ENCODE assay signal across 1 mouse cellular context in the genomic region with DNA sequence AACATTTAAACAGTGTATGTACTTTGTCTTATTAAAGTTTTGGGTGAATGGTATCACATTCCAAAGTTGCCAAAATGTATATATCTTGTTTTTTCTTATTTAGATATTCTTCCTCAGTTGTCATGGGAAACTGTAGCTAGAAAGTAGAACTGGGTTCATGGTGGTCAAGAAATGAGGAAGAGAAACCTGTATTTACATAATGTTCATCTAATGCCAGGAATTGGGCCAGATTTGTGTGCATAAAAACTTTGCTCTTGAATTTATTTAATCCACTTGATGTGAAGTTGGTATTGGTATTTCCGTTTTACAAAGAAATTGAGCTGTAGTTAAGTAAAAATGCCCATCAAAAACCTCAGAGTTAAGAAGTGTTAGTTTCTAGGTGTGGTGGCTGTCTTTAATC.
TF ChIP-seq lines count a peak whose summit lies in the region.

No protein-coding gene starts in this region.

TF ChIP-seq in MEL, 35 proteins besides CTCF, POLR2A, EP300 and RAD21:
- TF ChIP-seq JUND (IDR thresholded peaks at IDR 0.05; ENCODE audit: low read depth, low read length) (no peak), GABPA (IDR thresholded peaks at IDR 0.05; ENCODE audit: low read depth, low read length) (no peak), MAX (IDR thresholded peaks at IDR 0.05; ENCODE audit: low read length) (no peak), SMC3 (IDR thresholded peaks at IDR 0.05; ENCODE audit: low read depth, low read length) (no peak), TBP (IDR thresholded peaks at IDR 0.05; ENCODE audit: low read depth, low read length) (no peak), ZKSCAN1 (IDR thresholded peaks at IDR 0.05; ENCODE audit: low read depth, low read length) (no peak), USF1 (IDR thresholded peaks at IDR 0.05; ENCODE audit: low read depth, low read length) (no peak), MEF2A (IDR thresholded peaks at IDR 0.05; ENCODE audit: extremely low read depth, insufficient replicate concordance, low read depth, low read length, poor library complexity, severe bottlenecking) (no peak), BHLHE40 (IDR thresholded peaks at IDR 0.05; ENCODE audit: borderline replicate concordance, low read depth, low read length) (no peak), UBTF (IDR thresholded peaks at IDR 0.05; ENCODE audit: borderline replicate concordance, insufficient read depth, low read depth, low read length) (no peak), ELF1 (IDR thresholded peaks at IDR 0.05; ENCODE audit: low read depth, low read length) (no peak), MYC (IDR thresholded peaks at IDR 0.05; ENCODE audit: low read depth, low read length) (no peak), HCFC1 (IDR thresholded peaks at IDR 0.05; ENCODE audit: low read depth, low read length) (no peak), MYB (IDR thresholded peaks at IDR 0.05; ENCODE audit: low read depth, low read length) (no peak), ZMIZ1 (IDR thresholded peaks at IDR 0.05; ENCODE audit: low read depth, low read length) (no peak)
TF ChIP-seq in MEL: peak in this region for 0.
